Mouse (Mus musculus) liver, embryonic 15.5 days (tissue): ENCODE measurements around the gene Cstad. TPM values are rescaled to one million over a fixed set of nuclear protein-coding genes. Genes with fewer than 3 reads are reported as not detected.

Experiments used
- ATAC-seq: fragments of 200-750 bp; cut with Nextera tagmentation; 2 replicates; pipeline ENCODE4 v1.8.0; 2017; ENCODE audit warnings: moderate number of reproducible peaks, mild to moderate bottlenecking, moderate library complexity; ENCODE audit not compliant: insufficient read depth
- H3K27ac ChIP-seq: fragments of 300-500 bp; sonication (generic); replicated peaks from 2 replicates; pipeline ENCODE4 v1.5.1; 2015; ENCODE audit warnings: mild to moderate bottlenecking, inconsistent platforms
- H3K27me3 ChIP-seq: fragments of 300-500 bp; sonication (generic); 2 replicates; pipeline ENCODE4 v1.6.1; 2015; ENCODE audit warnings: mild to moderate bottlenecking, inconsistent platforms
- H3K36me3 ChIP-seq: fragments of 300-500 bp; sonication (generic); replicated peaks from 2 replicates; pipeline ENCODE4 v1.6.1; 2015; ENCODE audit warnings: moderate library complexity, mild to moderate bottlenecking, inconsistent platforms
- H3K4me1 ChIP-seq: fragments of 300-500 bp; sonication (generic); replicated peaks from 2 replicates; pipeline ENCODE4 v1.6.1; 2015; ENCODE audit warnings: inconsistent platforms
- H3K4me2 ChIP-seq: fragments of 300-500 bp; sonication (generic); 2 replicates; pipeline ENCODE4 v1.6.1; 2015; ENCODE audit warnings: moderate library complexity, mild to moderate bottlenecking, inconsistent platforms
- H3K4me3 ChIP-seq: fragments of 300-500 bp; sonication (generic); replicated peaks from 2 replicates; pipeline ENCODE4 v1.5.1; 2015; ENCODE audit warnings: mild to moderate bottlenecking, inconsistent platforms
- H3K9ac ChIP-seq: fragments of 300-500 bp; sonication (generic); 2 replicates; pipeline ENCODE4 v1.6.1; 2015; ENCODE audit warnings: moderate library complexity, mild to moderate bottlenecking, inconsistent platforms
- H3K9me3 ChIP-seq: fragments of 300-500 bp; sonication (generic); replicated peaks from 2 replicates; pipeline ENCODE4 v1.6.1; 2016; ENCODE audit warnings: inconsistent platforms
- WGBS: fragments of 180-500 bp; shearing (Covaris S2); methylation state at CpG from one replicate; pipeline ENCODE4 v1.1.7; 2015; ENCODE audit warnings: mixed read lengths; ENCODE audit not compliant: insufficient replicate concordance; 5-methylcytosine and 5-hydroxymethylcytosine counted together
- polyA plus RNA-seq: library from polyadenylated mRNA; unstranded; fragments of >200 nt; fragmentation: Nextera tagmentation; extraction: Ambion mirVana; gene quantifications from 2 replicates; pipeline ENCODE4 v1.2.1, GENCODE M21; 2015

The Cstad gene
- polyA plus RNA-seq, 1 experiment from 2014 or later, result not detected

DNA sequence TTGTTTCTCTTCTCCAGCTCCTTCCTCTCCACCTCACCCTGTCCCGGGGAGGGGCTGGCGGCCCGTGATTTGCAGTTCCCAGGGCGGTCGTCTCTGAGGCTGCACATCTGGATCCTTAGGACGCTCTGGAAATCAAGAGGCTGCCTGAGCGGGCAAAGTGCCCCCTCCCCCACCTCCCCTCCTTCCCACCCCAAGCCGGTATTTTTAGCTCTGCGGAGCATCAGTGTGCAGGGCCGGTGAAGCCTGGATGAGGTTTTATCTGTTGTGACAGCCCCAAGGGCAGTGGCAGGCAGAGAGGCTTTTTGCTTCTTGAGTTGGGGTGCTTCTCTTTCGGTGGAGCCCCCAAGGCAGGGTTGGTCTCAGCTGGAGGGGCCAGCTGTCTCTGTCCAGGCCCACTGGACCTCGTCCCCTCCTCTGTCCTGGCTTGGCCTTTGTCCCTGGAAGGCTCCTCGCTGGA lies 57.8 kb downstream of the Cstad start:
- Histone ChIP-seq H3K27ac (no peak overlapping the region), H3K4me1 (peaks cover 8% of the 10 kb centered on the region), H3K4me3 (no peak overlapping the region), H3K9me3 (no peaks in the 10 kb centered on the region), H3K36me3 (no peaks in the 10 kb centered on the region), H3K4me2 (no peak overlapping the region), H3K27me3 (peaks cover 7% of the 10 kb centered on the region; the same call in 1 of the 2 replicates), H3K9ac (no peak overlapping the region)
- WGBS, result 20% methylated on average over 13 of the region's 13 CpGs
- ATAC-seq, result no peak

DNA sequence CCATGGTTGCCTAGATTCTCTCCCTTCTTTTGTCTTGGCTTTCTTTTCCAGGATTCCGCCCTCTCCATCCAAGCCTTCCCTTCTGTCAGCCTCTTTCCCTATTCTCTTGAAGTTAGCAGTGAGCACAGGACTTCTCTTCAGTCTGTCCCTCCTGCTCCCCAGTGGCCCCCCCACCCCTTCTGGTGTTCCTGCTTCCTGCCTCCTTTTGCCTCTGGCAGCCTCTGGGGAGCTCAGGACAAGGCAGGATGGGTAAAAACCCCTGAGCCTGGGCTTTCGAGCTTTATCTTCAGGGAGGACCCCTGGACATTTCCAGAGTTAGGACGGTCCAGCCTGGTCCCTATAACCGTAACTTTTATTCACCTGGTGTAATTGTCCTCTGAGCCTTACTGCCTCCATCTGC lies 58.2 kb downstream of the Cstad start:
- 58% methylated on average over 4 of the region's 4 CpGs for WGBS
- Histone ChIP-seq H3K36me3 (no peaks in the 10 kb centered on the region), H3K9me3 (no peaks in the 10 kb centered on the region), H3K27ac (no peak overlapping the region), H3K4me3 (no peak overlapping the region), H3K9ac (no peak overlapping the region), H3K4me2 (no peak overlapping the region), H3K27me3 (peaks cover 7% of the 10 kb centered on the region; the same call in 1 of the 2 replicates), H3K4me1 (peaks cover 8% of the 10 kb centered on the region)
- ATAC-seq, result no peak

GRCm38 (mm10) chr2:30654158-30654557 lies 59.3 kb downstream of the Cstad start:
- Histone ChIP-seq H3K9me3 (no peaks in the 10 kb centered on the region), H3K27me3 (peaks cover 7% of the 10 kb centered on the region; the same call in 1 of the 2 replicates), H3K4me1 (peaks cover 18% of the 10 kb centered on the region), H3K4me3 (no peak overlapping the region), H3K27ac (no peak overlapping the region), H3K9ac (no peak overlapping the region), H3K36me3 (no peaks in the 10 kb centered on the region), H3K4me2 (no peak overlapping the region)
- no peak for ATAC-seq
- WGBS, result 72% methylated on average over 9 of the region's 9 CpGs

DNA sequence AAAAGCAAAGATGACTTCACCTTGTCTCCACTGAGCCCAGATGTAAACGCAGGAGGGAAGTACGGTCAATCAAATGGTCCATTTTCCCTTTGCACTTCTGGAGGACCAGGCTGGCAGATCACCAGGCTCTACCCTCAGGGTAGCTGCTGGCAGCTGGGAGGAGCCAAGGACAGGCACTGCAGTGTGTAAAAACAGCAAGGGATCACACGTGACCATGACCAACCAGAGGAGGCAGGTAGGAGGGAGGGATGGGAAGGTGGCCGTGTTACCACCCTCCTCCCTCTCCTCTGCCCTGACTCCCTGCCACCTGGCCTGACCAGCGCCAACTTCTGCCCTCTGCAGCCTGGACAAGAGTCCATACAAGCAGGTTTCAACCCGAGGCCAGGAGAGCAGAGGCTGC lies 59.7 kb downstream of the Cstad start:
- Histone ChIP-seq H3K4me2 (no peak overlapping the region), H3K27me3 (peaks cover 7% of the 10 kb centered on the region; the same call in 1 of the 2 replicates), H3K9ac (no peak overlapping the region), H3K9me3 (no peaks in the 10 kb centered on the region), H3K27ac (no peak overlapping the region), H3K4me1 (peaks cover 22% of the 10 kb centered on the region), H3K4me3 (no peak overlapping the region), H3K36me3 (no peaks in the 10 kb centered on the region)
- no peak for ATAC-seq
- 66% methylated on average over 6 of the region's 6 CpGs for WGBS

- H3K9ac ChIP-seq, result no peak overlapping the region
- no peaks in the 10 kb centered on the region for H3K36me3 ChIP-seq
- no peak overlapping the region for H3K4me2 ChIP-seq
- 53% methylated on average over 5 of the region's 5 CpGs for WGBS
- no peak overlapping the region for H3K27ac ChIP-seq
- no peak for ATAC-seq
- H3K9me3 ChIP-seq, result no peaks in the 10 kb centered on the region
- H3K4me3 ChIP-seq, result no peak overlapping the region
- peaks cover 33% of the 10 kb centered on the region for H3K4me1 ChIP-seq
- H3K27me3 ChIP-seq, result peaks cover 10% of the 10 kb centered on the region; the same call in 1 of the 2 replicates
Observed at GRCm38 (mm10) chr2:30655746-30656145, 60.9 kb downstream of the Cstad start.

DNA sequence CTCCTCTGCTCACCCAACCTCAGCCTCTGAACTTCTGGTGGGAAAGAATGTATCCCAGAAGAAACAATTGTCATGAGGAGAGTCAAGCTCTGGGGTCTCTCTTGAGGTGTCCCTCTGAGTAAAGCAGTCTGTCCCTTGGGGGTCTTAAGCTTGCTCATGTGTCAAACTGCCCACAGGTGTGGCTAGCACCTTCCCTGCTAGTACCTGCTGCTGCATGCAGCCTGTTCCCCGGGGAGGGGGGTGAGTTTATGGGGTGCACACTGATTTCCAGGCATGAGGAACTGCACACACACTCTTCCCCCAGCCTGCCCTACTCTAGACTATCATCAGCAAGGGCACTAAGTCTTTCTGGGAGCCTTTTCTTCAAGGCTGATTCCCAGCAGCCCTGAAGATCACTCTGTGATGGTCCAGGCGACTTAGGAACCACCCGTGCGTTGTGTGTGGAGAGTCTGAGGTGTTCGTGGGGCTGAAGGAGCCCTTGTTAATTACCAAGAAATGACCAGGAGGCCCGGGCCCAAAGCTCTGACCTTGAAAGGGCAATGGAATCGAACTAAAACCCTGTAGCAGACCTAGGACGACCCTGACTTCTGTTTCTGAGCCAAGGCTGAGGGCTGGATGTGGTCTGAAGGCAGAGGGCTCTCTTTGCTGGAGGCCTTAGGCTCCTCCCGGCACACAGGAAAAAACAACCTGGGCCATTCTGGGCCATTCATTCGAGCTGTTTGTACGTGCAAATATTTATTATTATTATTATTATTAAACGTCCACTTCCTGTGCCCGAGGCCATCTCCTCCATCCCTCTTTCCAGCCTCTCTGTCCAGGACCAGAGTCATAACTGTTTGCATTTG lies 62.1 kb downstream of the Cstad start:
- H3K4me1 ChIP-seq, result peaks cover 33% of the 10 kb centered on the region
- H3K9me3 ChIP-seq, result no peaks in the 10 kb centered on the region
- H3K4me2 ChIP-seq, result no peak overlapping the region
- no peak for ATAC-seq
- peaks cover 17% of the 10 kb centered on the region for H3K27me3 ChIP-seq
- H3K36me3 ChIP-seq, result no peaks in the 10 kb centered on the region
- 43% methylated on average over 13 of the region's 13 CpGs for WGBS
- H3K4me3 ChIP-seq, result no peak overlapping the region
- no peak overlapping the region for H3K9ac ChIP-seq
- no peak overlapping the region for H3K27ac ChIP-seq

GRCm38 (mm10) chr2:30657674-30658479 lies 63.0 kb downstream of the Cstad start:
- H3K27ac ChIP-seq, result peak overlapping the region; percentile 73
- peaks cover 33% of the 10 kb centered on the region for H3K4me1 ChIP-seq
- H3K36me3 ChIP-seq, result no peaks in the 10 kb centered on the region
- ATAC-seq, result peak; percentile 32
- no peaks in the 10 kb centered on the region for H3K9me3 ChIP-seq
- peak overlapping the region; percentile 92 for H3K4me2 ChIP-seq
- 3% methylated on average over 42 of the region's 42 CpGs for WGBS
- peak overlapping the region; percentile 66 for H3K4me3 ChIP-seq
- peaks cover 17% of the 10 kb centered on the region for H3K27me3 ChIP-seq
- peak overlapping the region; percentile 56 for H3K9ac ChIP-seq

DNA sequence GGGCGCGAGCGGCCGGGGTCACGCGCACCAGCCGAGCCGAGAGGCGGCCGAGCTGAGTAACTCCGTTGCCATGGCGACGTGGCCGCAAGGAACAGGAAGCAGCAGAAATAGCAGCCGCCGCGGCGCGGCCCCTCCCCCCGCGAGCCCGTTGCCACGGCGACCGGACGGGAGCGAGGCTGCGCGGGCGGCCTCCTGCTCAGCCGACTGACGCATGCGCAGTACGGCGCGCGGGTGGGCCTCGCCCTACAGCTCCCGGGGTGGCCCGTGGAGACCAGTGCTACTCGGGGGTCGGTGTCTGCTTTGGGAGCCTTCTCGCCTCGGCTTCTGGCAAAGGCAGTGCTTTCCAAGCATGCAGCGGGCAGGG lies 63.6 kb downstream of the Cstad start:
- Histone ChIP-seq H3K27me3 (peaks cover 17% of the 10 kb centered on the region), H3K9ac (peak overlapping the region; percentile 56), H3K4me2 (peak overlapping the region; percentile 92), H3K36me3 (no peaks in the 10 kb centered on the region), H3K27ac (peak overlapping the region; percentile 73), H3K4me1 (peaks cover 33% of the 10 kb centered on the region), H3K4me3 (peak overlapping the region; percentile 66), H3K9me3 (no peaks in the 10 kb centered on the region)
- 0% methylated on average over 38 of the region's 45 CpGs for WGBS
- peak; percentile 79 for ATAC-seq

Other genes with a start within 250 kb of the Cstad start
- gene Sh3glb2, start 235.7 kb upstream of the Cstad start, polyA plus RNA-seq, result 18.9 and 20.4 TPM in 2 replicates
- gene Miga2, start 230.8 kb upstream of the Cstad start, polyA plus RNA-seq, result 7.5 and 7.7 TPM in 2 replicates
- gene Dolpp1, start 202.8 kb upstream of the Cstad start, polyA plus RNA-seq, result 16.6 and 19.1 TPM in 2 replicates
- 24.3 and 29.0 TPM in 2 replicates for gene Crat, start 179.2 kb upstream of the Cstad start, polyA plus RNA-seq
- gene Ptpa, start 179.0 kb upstream of the Cstad start, polyA plus RNA-seq, result 129 and 141 TPM in 2 replicates
- 0.06 and 0.16 TPM in 2 replicates for gene Ier5l, start 120.8 kb upstream of the Cstad start, polyA plus RNA-seq
- gene 1700001O22Rik, start 208.6 kb downstream of the Cstad start, polyA plus RNA-seq, result not detected in 2 replicates
- 26.0 and 27.5 TPM in 2 replicates for gene Ntmt1, start 212.8 kb downstream of the Cstad start, polyA plus RNA-seq
- gene Asb6, start 235.3 kb downstream of the Cstad start, polyA plus RNA-seq, result 30.0 and 35.0 TPM in 2 replicates
- 0.23 TPM in 1 of 2 replicates, not detected in the other for gene Prrx2, start 239.9 kb downstream of the Cstad start, polyA plus RNA-seq